Mouse (Mus musculus) liver, adult 2 months (tissue): ENCODE data around the gene Dclk1. TPM values are rescaled to one million over a fixed set of nuclear protein-coding genes. Genes with fewer than 3 reads are reported as not detected.

Source experiments
- DNase-seq: peaks from one replicate; pipeline ENCODE4 v3.0.0-alpha.2; 2011; ENCODE audit warnings: low read depth, low spot score; ENCODE audit errors: extremely low read depth
- H3K27ac ChIP-seq: fragments of 200-500 bp; replicated peaks from 2 replicates; pipeline ENCODE4 v1.5.1; 2012; ENCODE audit warnings: low read depth, mild to moderate bottlenecking, control low read depth, inconsistent platforms, low read length; ENCODE audit not compliant: insufficient read depth
- H3K27me3 ChIP-seq: fragments of 200-500 bp; 2 replicates; pipeline ENCODE4 v1.6.1; 2012; ENCODE audit warnings: mild to moderate bottlenecking, moderate library complexity, low read length, inconsistent platforms; ENCODE audit not compliant: control insufficient read depth, insufficient read depth
- H3K36me3 ChIP-seq: fragments of 200-500 bp; 2 replicates; pipeline ENCODE4 v1.6.1; 2012; ENCODE audit warnings: low read length, inconsistent platforms; ENCODE audit not compliant: control insufficient read depth, insufficient read depth
- H3K4me1 ChIP-seq: fragments of 200-500 bp; 2 replicates; pipeline ENCODE4 v1.6.1; 2011; ENCODE audit warnings: low read length; ENCODE audit not compliant: control insufficient read depth, insufficient read depth
- H3K4me3 ChIP-seq: fragments of 200-500 bp; 2 replicates; pipeline ENCODE4 v1.5.1; 2011; ENCODE audit warnings: low read depth, mild to moderate bottlenecking, control low read depth, low read length, moderate library complexity; ENCODE audit not compliant: insufficient read depth
- H3K79me2 ChIP-seq: fragments of 200-500 bp; 2 replicates; pipeline ENCODE4 v1.6.1; 2012; ENCODE audit warnings: inconsistent platforms, mild to moderate bottlenecking, low read length, moderate library complexity; ENCODE audit not compliant: control insufficient read depth, insufficient read depth
- H3K9ac ChIP-seq: fragments of 200-500 bp; 2 replicates; pipeline ENCODE4 v1.6.1; 2012; ENCODE audit warnings: low read depth, mild to moderate bottlenecking, control low read depth, inconsistent platforms, low read length
- CTCF ChIP-seq: fragments of 200-500 bp; IDR thresholded peaks from 2 replicates; pipeline ENCODE4 v1.5.1; 2011; ENCODE audit warnings: low read depth, low read length, control low read depth
- POLR2A ChIP-seq: fragments of 200-500 bp; IDR thresholded peaks from 2 replicates; pipeline ENCODE4 v1.6.1; 2011; ENCODE audit warnings: low read length, control low read depth; ENCODE audit not compliant: insufficient read depth; ENCODE audit errors: extremely low read depth
- WGBS: fragments of 180-500 bp; shearing (Covaris S2); methylation state at CpG from one replicate; pipeline ENCODE4 v1.1.7; 2018; 5-methylcytosine and 5-hydroxymethylcytosine counted together
- polyA plus RNA-seq: library from polyadenylated mRNA; depleted of rRNA; stranded (reverse); fragments of >200 nt; gene quantifications from 2 replicates; pipeline ENCODE4 v1.2.3, GENCODE M21; 2012
- total RNA-seq: library from RNA; depleted of rRNA; stranded (reverse); fragments of >200 nt; gene quantifications from 2 replicates; pipeline ENCODE4 v1.2.3, GENCODE M21; 2014

Gene Dclk1
- total and polyA plus RNA-seq, 2 experiments, result 0.46 TPM; not detected in 1

DNA sequence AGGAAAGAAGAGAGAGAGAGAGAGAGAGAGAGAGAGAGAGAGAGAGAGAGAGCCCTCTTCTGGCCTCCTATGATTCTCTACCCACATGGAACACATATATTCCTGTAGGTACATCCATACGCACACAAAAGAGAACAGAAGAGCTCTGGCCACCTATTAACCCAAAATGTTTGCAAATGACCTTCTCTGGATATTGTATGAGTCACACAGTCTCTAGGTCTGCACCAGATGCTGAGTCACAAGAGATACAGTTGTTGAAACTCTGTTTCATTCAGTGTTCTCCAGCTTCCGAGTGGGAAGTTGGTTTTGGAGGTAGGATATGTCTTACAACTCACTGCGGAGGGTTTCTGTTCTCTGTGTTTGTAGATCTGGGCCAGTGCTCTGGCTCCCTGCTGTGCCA is 78.4 kb downstream of the Dclk1 start:
- no peak overlapping the region for H3K9ac ChIP-seq
- no peak overlapping the region for H3K27ac ChIP-seq
- H3K4me3 ChIP-seq, result no peak overlapping the region
- TF ChIP-seq POLR2A (no peak), CTCF (no peak)
- DNase-seq, result no peak
- H3K4me1 ChIP-seq, result no peaks in the 10 kb centered on the region
- WGBS, result 90% methylated on average over 3 of the region's 3 CpGs
- H3K27me3 ChIP-seq, result no peaks in the 10 kb centered on the region
- no peaks in the 10 kb centered on the region for H3K79me2 ChIP-seq
- H3K36me3 ChIP-seq, result no peaks in the 10 kb centered on the region

DNA sequence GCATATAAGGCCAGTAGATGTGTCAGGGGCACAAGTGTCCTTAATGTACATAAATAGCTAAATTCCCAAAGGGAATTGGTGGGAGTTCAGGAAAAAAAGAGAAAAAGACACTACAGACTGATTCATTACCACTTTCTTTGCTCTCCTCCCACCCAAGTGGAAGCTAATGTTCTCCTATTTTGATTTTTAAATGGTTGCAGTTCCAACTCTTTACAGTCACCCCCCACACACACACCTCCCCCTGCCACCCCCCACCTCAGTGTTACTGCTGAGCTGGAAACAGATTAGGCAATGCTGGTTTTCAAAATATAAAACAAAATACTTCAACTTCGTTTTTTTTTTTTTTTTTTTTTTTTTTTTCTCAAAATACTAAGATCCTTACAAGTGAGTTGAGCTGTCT is 81.9 kb downstream of the Dclk1 start:
- DNase-seq, result no peak
- no peaks in the 10 kb centered on the region for H3K27me3 ChIP-seq
- H3K4me1 ChIP-seq, result no peaks in the 10 kb centered on the region
- no peaks in the 10 kb centered on the region for H3K36me3 ChIP-seq
- no peak overlapping the region for H3K27ac ChIP-seq
- no peak overlapping the region for H3K9ac ChIP-seq
- no peak overlapping the region for H3K4me3 ChIP-seq
- WGBS, result 29% methylated on average over 1 of the region's 1 CpGs
- TF ChIP-seq CTCF (no peak), POLR2A (no peak)
- no peaks in the 10 kb centered on the region for H3K79me2 ChIP-seq

GRCm38 (mm10) chr3:55330496-55330895 is 88.3 kb downstream of the Dclk1 start:
- H3K36me3 ChIP-seq, result no peaks in the 10 kb centered on the region
- H3K27me3 ChIP-seq, result no peaks in the 10 kb centered on the region
- H3K27ac ChIP-seq, result no peak overlapping the region
- H3K79me2 ChIP-seq, result no peaks in the 10 kb centered on the region
- TF ChIP-seq CTCF (no peak), POLR2A (no peak)
- WGBS, result 80% methylated on average over 4 of the region's 4 CpGs
- no peaks in the 10 kb centered on the region for H3K4me1 ChIP-seq
- no peak overlapping the region for H3K9ac ChIP-seq
- no peak overlapping the region for H3K4me3 ChIP-seq
- no peak for DNase-seq

GRCm38 (mm10) chr3:55331694-55332093 is 89.5 kb downstream of the Dclk1 start:
- TF ChIP-seq CTCF (peak; percentile 14; the same call in 1 of the 2 replicates), POLR2A (no peak)
- Histone ChIP-seq H3K4me3 (no peak overlapping the region), H3K27me3 (no peaks in the 10 kb centered on the region), H3K79me2 (no peaks in the 10 kb centered on the region), H3K36me3 (no peaks in the 10 kb centered on the region), H3K9ac (no peak overlapping the region), H3K27ac (no peak overlapping the region), H3K4me1 (no peaks in the 10 kb centered on the region)
- no peak for DNase-seq

DNA sequence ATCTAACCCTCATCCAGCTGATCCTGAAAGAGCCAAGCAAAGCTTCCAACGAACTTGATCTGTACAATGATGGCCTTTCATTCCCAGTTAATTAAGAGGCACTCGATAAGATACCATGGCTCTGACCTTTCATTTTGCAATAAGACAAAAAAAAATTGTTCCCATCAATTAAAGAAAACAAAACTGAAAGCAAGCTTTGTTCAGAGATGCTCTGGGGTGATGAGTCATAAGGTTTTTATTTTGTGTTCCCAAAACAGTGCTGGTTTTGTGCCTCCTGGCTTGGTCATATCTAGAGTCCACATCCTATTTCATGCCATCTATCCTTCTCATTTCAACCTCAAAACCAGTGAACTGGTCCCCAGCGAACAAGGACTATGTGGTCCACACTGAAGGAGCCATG is 91.3 kb downstream of the Dclk1 start:
- no peaks in the 10 kb centered on the region for H3K27me3 ChIP-seq
- TF ChIP-seq CTCF (no peak), POLR2A (no peak)
- no peaks in the 10 kb centered on the region for H3K79me2 ChIP-seq
- WGBS, result 72% methylated on average over 3 of the region's 3 CpGs
- H3K4me3 ChIP-seq, result no peak overlapping the region
- no peak for DNase-seq
- no peaks in the 10 kb centered on the region for H3K4me1 ChIP-seq
- no peaks in the 10 kb centered on the region for H3K36me3 ChIP-seq
- H3K9ac ChIP-seq, result no peak overlapping the region
- H3K27ac ChIP-seq, result no peak overlapping the region

DNA sequence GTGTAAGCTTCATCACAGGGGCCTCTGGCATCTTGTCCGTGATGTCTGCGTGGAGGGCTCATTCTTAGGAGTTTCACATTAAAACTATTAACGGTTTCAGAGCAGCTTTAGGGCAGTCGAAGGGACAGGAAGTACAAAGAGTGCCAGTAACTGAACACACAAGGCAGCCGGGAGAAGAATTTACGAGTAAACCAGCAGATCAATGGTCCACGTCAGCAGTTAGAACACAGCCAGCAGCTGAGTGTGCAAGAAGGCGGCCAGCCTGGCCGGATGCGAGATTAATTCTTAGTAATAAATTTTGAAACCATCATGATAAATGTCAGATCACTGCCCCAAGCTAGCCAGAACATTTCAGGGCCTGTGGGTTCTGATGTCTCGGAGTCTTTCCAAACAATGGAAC is 94.7 kb downstream of the Dclk1 start:
- TF ChIP-seq CTCF (no peak), POLR2A (no peak)
- no peaks in the 10 kb centered on the region for H3K27me3 ChIP-seq
- H3K36me3 ChIP-seq, result no peaks in the 10 kb centered on the region
- no peaks in the 10 kb centered on the region for H3K4me1 ChIP-seq
- DNase-seq, result no peak
- H3K79me2 ChIP-seq, result no peaks in the 10 kb centered on the region
- no peak overlapping the region for H3K4me3 ChIP-seq
- 83% methylated on average over 11 of the region's 11 CpGs for WGBS
- H3K9ac ChIP-seq, result no peak overlapping the region
- no peak overlapping the region for H3K27ac ChIP-seq
